Mouse (Mus musculus) lung, postnatal 14 days (tissue): ENCODE measurements at regions not wholly inside any gene's neighbourhood (a gene's known extent, or its start where the extent isn't known, plus 50 kb on each side); places are given as distances from the start of the nearest gene placed in this dataset.
"Not testable (repeated sequence)": the region's sequence is repeated elsewhere in the genome, so short reads cannot be mapped to it uniquely, and the experiment has no call there.

ENCODE experiments used
- DNase-seq: peaks from one replicate; pipeline ENCODE4 v3.0.0; 2021

- not testable (repeated sequence) for DNase-seq
Measured at GRCm38 (mm10) chr14:52791828-52792227, 296.3 kb upstream of the Olfr1507 start.

GRCm38 (mm10) chr14:52782832-52783231, 287.3 kb upstream of the Olfr1507 start:
- DNase-seq, result not testable (repeated sequence)

- not testable (repeated sequence) for DNase-seq
Measured at GRCm38 (mm10) chr14:52775816-52776215, 280.3 kb upstream of the Olfr1507 start.

GRCm38 (mm10) chr14:52769450-52769849, 273.9 kb upstream of the Olfr1507 start:
- DNase-seq, result not testable (repeated sequence)

GRCm38 (mm10) chr14:52752159-52752558, 256.6 kb upstream of the Olfr1507 start:
- DNase-seq, result not testable (repeated sequence)

- DNase-seq, result not testable (repeated sequence)
Measured at GRCm38 (mm10) chr14:52726680-52727079, 231.1 kb upstream of the Olfr1507 start.

GRCm38 (mm10) chr14:52724988-52725387, 229.4 kb upstream of the Olfr1507 start:
- not testable (repeated sequence) for DNase-seq

GRCm38 (mm10) chr14:52720640-52721039, 225.1 kb upstream of the Olfr1507 start:
- DNase-seq, result no peak

GRCm38 (mm10) chr14:52700851-52701250, 205.3 kb upstream of the Olfr1507 start:
- not testable (repeated sequence) for DNase-seq

- not testable (repeated sequence) for DNase-seq
Measured at GRCm38 (mm10) chr14:52683636-52684035, 188.1 kb upstream of the Olfr1507 start.

GRCm38 (mm10) chr14:52654355-52654754, 158.8 kb upstream of the Olfr1507 start:
- no peak for DNase-seq

- no peak for DNase-seq
Measured at GRCm38 (mm10) chr14:52638179-52638578, 142.6 kb upstream of the Olfr1507 start.

GRCm38 (mm10) chr14:52622184-52622583, 126.6 kb upstream of the Olfr1507 start:
- no peak for DNase-seq

- no peak for DNase-seq
Measured at GRCm38 (mm10) chr14:52580319-52580718, 84.8 kb upstream of the Olfr1507 start.

- no peak for DNase-seq
Measured at GRCm38 (mm10) chr14:52566920-52567319, 71.4 kb upstream of the Olfr1507 start.

GRCm38 (mm10) chr14:52565606-52566005, 70.1 kb upstream of the Olfr1507 start:
- DNase-seq, result no peak

GRCm38 (mm10) chr14:52556340-52556739, 60.8 kb upstream of the Olfr1507 start:
- DNase-seq, result not testable (repeated sequence)

- no peak for DNase-seq
Measured at GRCm38 (mm10) chr14:52553399-52553798, 57.9 kb upstream of the Olfr1507 start.

- no peak for DNase-seq
Measured at GRCm38 (mm10) chr14:52547933-52548332, 52.4 kb upstream of the Olfr1507 start.
